Mouse (Mus musculus): ENCODE measurements around the gene Acvr1b. TPM values are rescaled to one million over a fixed set of nuclear protein-coding genes. Genes with fewer than 3 reads are reported as not detected.

Gene Acvr1b
- polyA plus RNA-seq, 1 experiment = 5.3 TPM

DNA sequence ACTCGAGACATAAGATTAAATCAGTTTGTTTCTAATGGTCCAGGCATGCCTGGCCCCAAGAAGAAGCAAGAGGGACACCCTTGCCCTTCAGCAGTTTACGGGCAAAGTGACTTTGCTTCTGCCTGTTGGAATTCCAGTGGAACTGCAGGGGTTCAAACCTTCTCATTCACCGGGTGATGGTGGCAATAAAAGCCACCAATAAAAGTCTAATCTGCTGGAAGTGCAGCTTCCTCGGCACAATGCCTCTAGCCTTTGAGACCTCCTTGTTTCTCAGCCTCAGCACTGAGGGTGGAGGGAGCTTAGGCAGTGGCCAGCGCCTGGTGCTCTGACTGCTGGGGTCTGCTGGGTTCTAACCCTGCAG is 7.2 kb downstream of the Acvr1b start:
- Histone ChIP-seq H3ac (ENCODE audit: control insufficient read depth, insufficient read length) (no peak overlapping the region), H3K36me3 (ENCODE audit: control insufficient read depth, insufficient read depth) (no peaks in the 10 kb centered on the region), H3K27me3 (ENCODE audit: control insufficient read depth, insufficient read depth, insufficient read length) (no peaks in the 10 kb centered on the region), H3K4me3 (no peak overlapping the region), H3K79me2 (ENCODE audit: control insufficient read depth, insufficient read depth) (no peaks in the 10 kb centered on the region), H3K4me2 (ENCODE audit: low read depth) (no peak overlapping the region)
- no peak for TF ChIP-seq USF1 (IDR thresholded peaks at IDR 0.05; ENCODE audit: low read depth)
- TF ChIP-seq MYOG (IDR thresholded peaks at IDR 0.05; ENCODE audit: control insufficient read depth in 1 of 3, insufficient read depth in 1 of 3, insufficient read length in 2 of 3, low read depth in 2 of 3) = no peak
- no peak for TF ChIP-seq REST (IDR thresholded peaks at IDR 0.05; ENCODE audit: insufficient read depth, insufficient read length)
- no peak for TF ChIP-seq TCF12 (IDR thresholded peaks at IDR 0.05; ENCODE audit: insufficient read depth, poor library complexity, severe bottlenecking)
- TF ChIP-seq CEBPB (IDR thresholded peaks at IDR 0.05; ENCODE audit: insufficient read depth, poor library complexity, severe bottlenecking) = no peak
- no peak for TF ChIP-seq MAX (IDR thresholded peaks at IDR 0.05; ENCODE audit: low read depth)
- no peak for TF ChIP-seq TCF3 (IDR thresholded peaks at IDR 0.05; ENCODE audit: insufficient read length, low read depth)
- no peak for TF ChIP-seq SRF (IDR thresholded peaks at IDR 0.05; ENCODE audit: control insufficient read depth, insufficient read length, low read depth)
- no peak for TF ChIP-seq POLR2AphosphoS2 (IDR thresholded peaks at IDR 0.05; ENCODE audit: insufficient read length, low read depth)
- no peak for TF ChIP-seq MYOD1 (IDR thresholded peaks at IDR 0.05; ENCODE audit: control insufficient read depth in 1 of 3, insufficient read length in 2 of 3, low read depth in 2 of 3)
- no peak for TF ChIP-seq E2F4 (IDR thresholded peaks at IDR 0.05; ENCODE audit: insufficient read depth)
- no peak for TF ChIP-seq POLR2A (IDR thresholded peaks at IDR 0.05; ENCODE audit: insufficient read length, low read depth)

- H3K36me3 ChIP-seq (ENCODE audit: control insufficient read depth, insufficient read depth) = no peaks in the 10 kb centered on the region
- no peaks in the 10 kb centered on the region for H3K27me3 ChIP-seq (ENCODE audit: control insufficient read depth, insufficient read depth, insufficient read length)
- H3ac ChIP-seq (ENCODE audit: control insufficient read depth, insufficient read length) = no peak overlapping the region
- TF ChIP-seq MYOG (IDR thresholded peaks at IDR 0.05; ENCODE audit: control insufficient read depth in 1 of 3, insufficient read depth in 1 of 3, insufficient read length in 2 of 3, low read depth in 2 of 3) (no peak), POLR2A (IDR thresholded peaks at IDR 0.05; ENCODE audit: insufficient read length, low read depth) (no peak), REST (IDR thresholded peaks at IDR 0.05; ENCODE audit: insufficient read depth, insufficient read length) (no peak), USF1 (IDR thresholded peaks at IDR 0.05; ENCODE audit: low read depth) (no peak), SRF (IDR thresholded peaks at IDR 0.05; ENCODE audit: control insufficient read depth, insufficient read length, low read depth) (no peak), MYOD1 (IDR thresholded peaks at IDR 0.05; ENCODE audit: control insufficient read depth in 1 of 3, insufficient read length in 2 of 3, low read depth in 2 of 3) (no peak), TCF12 (IDR thresholded peaks at IDR 0.05; ENCODE audit: insufficient read depth, poor library complexity, severe bottlenecking) (no peak), TCF3 (IDR thresholded peaks at IDR 0.05; ENCODE audit: insufficient read length, low read depth) (no peak), E2F4 (IDR thresholded peaks at IDR 0.05; ENCODE audit: insufficient read depth) (no peak)
- H3K79me2 ChIP-seq (ENCODE audit: control insufficient read depth, insufficient read depth) = no peaks in the 10 kb centered on the region
- no peak overlapping the region for H3K4me2 ChIP-seq (ENCODE audit: low read depth)
- H3K4me3 ChIP-seq = no peak overlapping the region
These were observed 7.6 kb downstream of the Acvr1b start for GRCm38 (mm10) chr15:101181500-101181899.

- no peaks in the 10 kb centered on the region for H3K36me3 ChIP-seq (ENCODE audit: control insufficient read depth, insufficient read depth)
- H3K4me3 ChIP-seq = no peak overlapping the region
- no peak overlapping the region for H3K4me2 ChIP-seq (ENCODE audit: low read depth)
- no peaks in the 10 kb centered on the region for H3K27me3 ChIP-seq (ENCODE audit: control insufficient read depth, insufficient read depth, insufficient read length)
- H3ac ChIP-seq (ENCODE audit: control insufficient read depth, insufficient read length) = no peak overlapping the region
- H3K79me2 ChIP-seq (ENCODE audit: control insufficient read depth, insufficient read depth) = no peaks in the 10 kb centered on the region
- TF ChIP-seq POLR2AphosphoS2 (IDR thresholded peaks at IDR 0.05; ENCODE audit: insufficient read length, low read depth) (no peak), TCF12 (IDR thresholded peaks at IDR 0.05; ENCODE audit: insufficient read depth, poor library complexity, severe bottlenecking) (no peak), REST (IDR thresholded peaks at IDR 0.05; ENCODE audit: insufficient read depth, insufficient read length) (no peak), CEBPB (IDR thresholded peaks at IDR 0.05; ENCODE audit: insufficient read depth, poor library complexity, severe bottlenecking) (no peak), POLR2A (IDR thresholded peaks at IDR 0.05; ENCODE audit: insufficient read length, low read depth) (no peak), MYOG (IDR thresholded peaks at IDR 0.05; ENCODE audit: control insufficient read depth in 1 of 3, insufficient read depth in 1 of 3, insufficient read length in 2 of 3, low read depth in 2 of 3) (no peak), USF1 (IDR thresholded peaks at IDR 0.05; ENCODE audit: low read depth) (no peak), SRF (IDR thresholded peaks at IDR 0.05; ENCODE audit: control insufficient read depth, insufficient read length, low read depth) (no peak), TCF3 (IDR thresholded peaks at IDR 0.05; ENCODE audit: insufficient read length, low read depth) (no peak), E2F4 (IDR thresholded peaks at IDR 0.05; ENCODE audit: insufficient read depth) (no peak), MAX (IDR thresholded peaks at IDR 0.05; ENCODE audit: low read depth) (no peak)
These were observed 8.8 kb downstream of the Acvr1b start for GRCm38 (mm10) chr15:101182676-101183075.

DNA sequence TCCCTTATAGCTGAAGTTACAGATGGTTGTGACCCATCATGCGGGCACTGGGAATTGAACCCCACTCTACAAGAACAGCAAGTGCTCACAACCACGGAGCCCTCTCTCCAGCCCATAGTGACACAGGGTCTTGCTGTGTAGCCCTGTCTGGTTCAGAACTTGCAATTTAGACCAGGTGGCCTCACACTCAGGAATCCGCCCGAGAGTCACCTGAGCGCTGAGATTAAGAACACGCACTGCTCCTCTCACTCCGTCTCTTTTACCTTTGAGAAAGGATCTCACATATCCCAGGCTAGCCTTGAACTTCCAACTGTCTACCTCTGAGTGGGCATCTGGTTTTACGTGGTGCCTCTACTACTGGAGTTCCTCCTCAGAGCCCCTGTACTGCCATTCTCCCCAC is 10.4 kb downstream of the Acvr1b start:
- H3K4me2 ChIP-seq (ENCODE audit: low read depth) = no peak overlapping the region
- H3K79me2 ChIP-seq (ENCODE audit: control insufficient read depth, insufficient read depth) = no peaks in the 10 kb centered on the region
- TF ChIP-seq TCF3 (IDR thresholded peaks at IDR 0.05; ENCODE audit: insufficient read length, low read depth) (no peak), MYOG (IDR thresholded peaks at IDR 0.05; ENCODE audit: control insufficient read depth in 1 of 3, insufficient read depth in 1 of 3, insufficient read length in 2 of 3, low read depth in 2 of 3) (no peak)
- no peaks in the 10 kb centered on the region for H3K27me3 ChIP-seq (ENCODE audit: control insufficient read depth, insufficient read depth, insufficient read length)
- H3ac ChIP-seq (ENCODE audit: control insufficient read depth, insufficient read length) = no peak overlapping the region
- no peak overlapping the region for H3K4me3 ChIP-seq
- no peaks in the 10 kb centered on the region for H3K36me3 ChIP-seq (ENCODE audit: control insufficient read depth, insufficient read depth)

DNA sequence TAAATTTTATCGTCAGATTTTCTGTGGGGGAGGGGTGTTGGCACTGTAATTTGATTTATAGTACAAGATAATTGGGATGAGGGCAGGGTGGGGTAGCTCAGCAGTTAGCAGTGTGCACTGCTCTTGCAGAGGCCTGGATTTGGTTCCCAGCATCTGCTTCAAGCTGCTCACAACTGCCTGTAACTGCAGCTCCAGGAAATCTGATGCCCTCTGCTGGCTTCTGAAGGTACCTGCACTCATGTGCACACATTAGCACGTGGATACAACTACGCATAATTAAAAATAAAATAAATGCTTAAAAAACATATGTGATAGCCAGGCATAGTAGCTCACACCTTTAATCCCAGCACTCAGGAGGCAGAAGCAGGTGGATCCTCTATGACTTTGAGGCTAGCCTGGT is 11.7 kb downstream of the Acvr1b start:
- H3K4me2 ChIP-seq (ENCODE audit: low read depth) = no peak overlapping the region
- H3ac ChIP-seq (ENCODE audit: control insufficient read depth, insufficient read length) = no peak overlapping the region
- TF ChIP-seq SRF (IDR thresholded peaks at IDR 0.05; ENCODE audit: control insufficient read depth, insufficient read length, low read depth) (no peak), REST (IDR thresholded peaks at IDR 0.05; ENCODE audit: insufficient read depth, insufficient read length) (no peak), MYOD1 (IDR thresholded peaks at IDR 0.05; ENCODE audit: control insufficient read depth in 1 of 3, insufficient read length in 2 of 3, low read depth in 2 of 3) (no peak), CEBPB (IDR thresholded peaks at IDR 0.05; ENCODE audit: insufficient read depth, poor library complexity, severe bottlenecking) (no peak), POLR2AphosphoS2 (IDR thresholded peaks at IDR 0.05; ENCODE audit: insufficient read length, low read depth) (no peak), MAX (IDR thresholded peaks at IDR 0.05; ENCODE audit: low read depth) (no peak), TCF12 (IDR thresholded peaks at IDR 0.05; ENCODE audit: insufficient read depth, poor library complexity, severe bottlenecking) (no peak), POLR2A (IDR thresholded peaks at IDR 0.05; ENCODE audit: insufficient read length, low read depth) (no peak), USF1 (IDR thresholded peaks at IDR 0.05; ENCODE audit: low read depth) (no peak), TCF3 (IDR thresholded peaks at IDR 0.05; ENCODE audit: insufficient read length, low read depth) (no peak), MYOG (IDR thresholded peaks at IDR 0.05; ENCODE audit: control insufficient read depth in 1 of 3, insufficient read depth in 1 of 3, insufficient read length in 2 of 3, low read depth in 2 of 3) (no peak), E2F4 (IDR thresholded peaks at IDR 0.05; ENCODE audit: insufficient read depth) (no peak)
- no peak overlapping the region for H3K4me3 ChIP-seq
- H3K36me3 ChIP-seq (ENCODE audit: control insufficient read depth, insufficient read depth) = no peaks in the 10 kb centered on the region
- H3K79me2 ChIP-seq (ENCODE audit: control insufficient read depth, insufficient read depth) = no peaks in the 10 kb centered on the region
- H3K27me3 ChIP-seq (ENCODE audit: control insufficient read depth, insufficient read depth, insufficient read length) = no peaks in the 10 kb centered on the region

Measured in myocyte (in vitro differentiated cells).